Mouse (Mus musculus) lung, postnatal 25 days (tissue): ENCODE results near the gene Fam171a2.
"Not testable (repeated sequence)": the region's sequence is repeated elsewhere in the genome, so short reads cannot be mapped to it uniquely, and the experiment has no call there.

Source experiments
- DNase-seq: peaks from one replicate; pipeline ENCODE4 v3.0.0; 2022; ENCODE audit warnings: low spot score

Gene Fam171a2

GRCm38 (mm10) chr11:102393719-102394420 is 53.6 kb downstream of the Fam171a2 start:
- DNase-seq: no peak

- DNase-seq: peak; percentile 65
Measured at GRCm38 (mm10) chr11:102393238-102393634, 54.2 kb downstream of the Fam171a2 start, which contains the start of gene Rundc3a. Gene Rundc3a, plus strand, starts transcription at chr11:102393403.

GRCm38 (mm10) chr11:102392441-102393237 is 54.8 kb downstream of the Fam171a2 start:
- DNase-seq: no peak

GRCm38 (mm10) chr11:102389436-102389835 is 58.0 kb downstream of the Fam171a2 start:
- not testable (repeated sequence) for DNase-seq
